Mouse (Mus musculus): ENCODE results near the gene Sash1.

- TF ChIP-seq CTCF (IDR thresholded peaks at IDR 0.05; ENCODE audit: extremely low read depth, insufficient read length, insufficient replicate concordance, low read depth, low read length) (no peak), POLR2A (IDR thresholded peaks at IDR 0.05; ENCODE audit: low read depth, low read length) (no peak)
Observed at GRCm38 (mm10) chr10:8768654-8769053, 117.2 kb downstream of the Sash1 start.

Measured in small intestine, adult 2 months (tissue).